Mouse (Mus musculus) left cerebral cortex, adult 11 months (tissue): ENCODE data around the gene Il18.

ENCODE experiments used
- DNase-seq: peaks from one replicate; pipeline ENCODE4 v3.0.0; 2022; ENCODE audit warnings: low spot score

Il18 gene

DNA sequence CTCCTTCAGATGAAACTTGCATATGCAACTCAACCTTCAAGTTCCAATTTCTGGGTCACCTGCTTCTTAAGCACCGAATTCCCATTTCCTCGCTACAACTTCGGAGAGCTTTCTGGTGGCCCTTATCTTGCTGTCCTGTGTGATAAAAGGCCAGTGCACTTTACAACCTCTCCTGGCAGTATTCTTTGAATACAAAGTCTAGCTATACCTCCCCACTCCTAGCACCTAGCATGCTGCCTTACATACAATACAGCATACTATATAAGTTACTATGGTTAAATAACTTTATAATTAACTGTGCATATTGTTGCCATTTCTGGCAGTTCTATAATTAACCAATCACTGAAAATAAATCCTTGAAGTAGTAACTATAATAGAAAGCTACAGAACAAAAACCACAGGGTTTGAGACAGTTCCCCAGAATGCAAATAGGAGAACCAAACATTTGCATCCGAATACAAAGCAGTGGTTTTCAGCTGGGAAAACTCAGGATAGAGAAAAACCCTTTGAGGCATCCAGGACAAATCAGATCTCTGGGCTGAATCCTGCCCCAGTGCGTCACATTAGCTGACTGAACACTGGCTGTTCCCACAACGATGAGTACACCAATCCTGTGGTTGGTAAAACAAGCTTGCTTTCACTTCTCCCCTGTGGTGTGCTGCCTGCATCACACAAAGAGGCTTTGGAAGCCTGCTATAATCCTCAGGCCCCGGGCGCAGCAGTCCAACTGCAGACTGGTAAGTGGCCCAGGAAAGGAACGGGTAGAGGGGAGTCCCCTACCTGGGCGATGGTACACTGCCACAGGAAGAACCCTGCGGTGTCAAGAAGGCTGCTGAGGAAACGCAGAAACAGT is at the start of gene Il18:
Gene Il18, plus strand, starts transcription at position 587 of the 853 bp plus-strand sequence.
- peak; percentile 72 for DNase-seq

DNA sequence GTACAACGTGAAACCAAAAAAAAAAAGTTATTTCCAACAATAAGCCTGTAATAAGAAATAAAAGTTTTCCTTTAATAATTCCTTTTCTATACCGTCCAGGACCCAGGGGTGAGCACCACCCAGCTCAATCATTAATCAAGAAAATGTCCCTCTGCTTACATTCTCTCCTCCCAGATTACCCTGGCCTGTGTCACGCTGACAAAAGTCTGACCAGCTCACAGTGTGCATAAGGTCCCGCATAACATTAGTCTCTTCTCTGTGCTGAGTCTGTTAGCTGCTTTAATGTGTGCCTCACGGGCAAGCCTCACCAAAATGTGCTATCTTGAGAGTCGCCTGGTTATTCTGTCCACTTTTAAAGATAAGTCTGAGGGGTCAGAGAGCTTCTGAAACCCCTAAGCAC is 49.2 kb upstream of the Il18 start:
- no peak for DNase-seq

DNA sequence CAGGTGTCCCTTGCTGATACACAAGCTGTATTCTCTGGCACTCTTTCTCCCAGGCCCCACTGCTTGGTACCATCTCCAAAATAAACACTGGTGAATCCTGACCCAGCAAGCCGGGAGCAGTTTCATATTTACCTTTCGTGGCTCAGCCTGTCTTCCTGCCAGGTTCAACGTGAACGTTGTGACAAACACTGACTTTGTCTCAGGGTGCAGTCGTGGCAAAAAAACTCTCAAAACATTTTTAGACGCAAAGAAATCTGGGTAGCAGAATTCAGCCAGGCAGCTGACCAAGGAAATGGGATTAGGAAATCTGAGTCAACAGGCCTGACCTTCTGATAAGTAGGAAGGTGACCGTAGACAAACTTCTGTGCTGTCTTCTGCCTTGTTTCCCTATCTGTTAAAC is 47.1 kb upstream of the Il18 start:
- no peak for DNase-seq

DNA sequence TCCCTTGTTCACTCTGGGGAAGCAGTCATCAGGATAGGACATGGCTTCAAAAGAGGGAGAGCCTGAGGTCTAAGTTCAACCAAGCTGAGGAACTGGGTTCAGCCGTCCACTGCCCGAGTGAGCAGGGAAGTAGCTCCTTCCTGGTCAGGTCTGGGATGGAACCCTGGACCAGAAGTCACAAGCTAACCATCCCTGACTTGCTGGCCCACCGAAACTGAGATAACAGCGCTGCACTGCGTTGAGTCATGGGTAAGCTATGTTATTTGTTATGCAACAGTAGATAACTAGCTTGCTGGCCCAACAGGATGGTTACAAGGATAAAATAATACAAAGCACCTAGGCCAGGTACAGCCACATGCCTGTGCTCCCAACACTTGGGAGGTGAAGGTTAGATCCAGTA is 39.2 kb upstream of the Il18 start:
- DNase-seq, result no peak

DNA sequence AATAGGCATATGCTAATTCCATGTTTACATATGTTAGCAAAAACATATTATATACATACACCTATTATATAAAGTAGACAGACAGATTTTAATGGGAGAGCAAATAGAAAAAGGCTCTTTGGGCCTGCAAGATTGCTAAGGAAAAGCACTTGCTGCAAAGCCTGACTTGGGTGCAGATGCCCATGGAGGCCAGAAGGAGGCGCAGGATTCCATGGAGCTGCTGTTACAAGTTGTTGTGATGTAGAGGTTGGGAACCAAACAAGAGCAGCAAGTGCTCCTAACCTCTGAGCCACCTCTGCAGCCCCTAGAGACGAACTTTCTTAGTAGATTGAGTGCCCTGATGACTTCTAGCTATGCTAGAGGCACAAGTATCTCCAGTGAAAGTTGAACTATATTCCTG is 35.8 kb upstream of the Il18 start:
- DNase-seq, result no peak

DNA sequence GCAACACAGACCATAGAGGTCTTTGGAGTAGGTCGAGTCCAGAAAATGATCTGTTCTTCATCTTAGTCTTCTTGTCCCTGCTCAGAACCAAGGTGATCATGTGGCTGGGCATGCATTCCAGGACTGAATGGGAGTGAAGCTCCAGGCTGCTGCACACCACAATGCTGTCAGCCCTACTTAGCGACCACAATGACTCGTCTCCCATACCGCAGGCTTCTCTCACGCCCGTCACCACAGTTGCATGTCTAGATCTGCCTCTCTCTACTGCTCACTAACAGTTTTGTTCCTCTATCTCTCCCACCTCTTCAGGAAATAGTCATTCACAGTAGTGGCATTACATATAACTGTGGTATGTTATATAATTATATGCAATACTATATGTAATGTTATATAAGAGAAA is 33.9 kb upstream of the Il18 start:
- DNase-seq, result no peak

DNA sequence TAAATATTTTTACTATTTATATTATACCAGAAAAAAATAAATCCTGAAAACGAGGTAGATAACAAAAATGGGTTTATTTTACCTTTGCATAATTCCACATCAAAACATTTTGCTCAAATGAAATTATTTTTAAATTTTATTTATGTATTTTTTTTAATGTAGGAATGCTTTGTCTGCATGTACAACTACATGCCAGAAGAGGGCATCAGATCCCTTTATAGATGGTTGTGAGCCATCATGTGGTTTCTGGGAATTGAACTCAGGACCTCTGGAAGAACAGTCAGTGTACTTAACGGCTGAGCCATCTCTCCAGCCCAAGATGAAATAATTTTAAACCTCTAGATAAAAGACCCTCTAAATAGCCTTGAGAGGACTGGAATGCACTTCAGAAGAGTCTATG is 33.1 kb upstream of the Il18 start:
- DNase-seq, result no peak

DNA sequence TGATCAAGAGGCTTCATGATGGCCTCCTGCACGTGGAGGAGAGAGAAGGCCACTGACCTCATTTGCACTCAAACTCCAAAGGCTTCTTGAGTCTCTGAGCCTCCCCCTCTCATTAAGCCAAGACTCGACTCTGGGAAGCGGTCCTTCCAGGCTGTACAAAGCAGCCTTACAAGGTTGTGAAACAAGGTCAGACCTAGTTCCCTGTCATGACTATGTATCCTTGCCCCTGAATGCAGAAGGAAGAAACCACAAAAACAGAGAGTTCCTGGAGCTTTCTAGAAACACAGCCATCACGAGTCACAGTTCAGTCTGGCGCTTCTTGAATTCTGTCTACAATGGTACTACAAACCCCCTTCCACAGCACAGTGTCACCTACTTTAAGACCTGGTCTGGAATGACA is 32.1 kb upstream of the Il18 start:
- no peak for DNase-seq

DNA sequence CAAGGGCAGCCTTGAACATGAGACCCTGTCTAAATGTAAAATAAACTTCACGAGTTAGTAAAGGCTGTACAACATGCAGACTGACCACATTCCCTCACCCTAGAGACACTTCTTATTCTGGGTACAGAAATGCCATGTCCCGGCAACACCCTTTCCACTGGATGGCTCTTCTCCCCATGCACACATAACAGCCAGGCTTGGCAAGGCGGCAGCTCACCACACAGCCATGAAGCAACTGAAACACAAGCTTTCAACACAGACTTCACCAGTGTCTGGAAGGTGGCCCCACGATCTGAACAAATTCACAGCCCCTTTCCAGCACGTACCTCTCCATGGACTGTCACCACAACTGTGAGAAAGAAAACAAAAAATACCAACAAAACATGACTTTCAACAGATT is 29.7 kb upstream of the Il18 start:
- no peak for DNase-seq

DNA sequence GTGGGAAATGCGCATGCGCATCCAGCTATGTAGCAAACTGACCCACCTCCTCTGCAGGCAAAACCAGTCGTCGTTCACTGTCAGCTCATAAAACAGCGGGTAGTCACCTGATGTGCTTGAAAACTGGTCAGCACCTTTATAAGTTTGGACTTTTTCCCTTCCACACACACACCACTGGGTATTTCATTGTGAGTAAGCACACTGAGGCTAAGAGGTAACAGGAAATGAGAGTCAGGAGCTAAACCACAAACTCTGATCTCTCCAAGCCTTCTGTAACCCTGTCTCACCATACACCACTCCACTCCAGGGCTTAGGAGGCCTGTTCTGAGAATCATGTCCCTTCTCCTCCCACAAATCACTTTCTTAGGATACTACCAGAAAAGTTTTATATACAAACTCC is 29.0 kb upstream of the Il18 start:
- no peak for DNase-seq

DNA sequence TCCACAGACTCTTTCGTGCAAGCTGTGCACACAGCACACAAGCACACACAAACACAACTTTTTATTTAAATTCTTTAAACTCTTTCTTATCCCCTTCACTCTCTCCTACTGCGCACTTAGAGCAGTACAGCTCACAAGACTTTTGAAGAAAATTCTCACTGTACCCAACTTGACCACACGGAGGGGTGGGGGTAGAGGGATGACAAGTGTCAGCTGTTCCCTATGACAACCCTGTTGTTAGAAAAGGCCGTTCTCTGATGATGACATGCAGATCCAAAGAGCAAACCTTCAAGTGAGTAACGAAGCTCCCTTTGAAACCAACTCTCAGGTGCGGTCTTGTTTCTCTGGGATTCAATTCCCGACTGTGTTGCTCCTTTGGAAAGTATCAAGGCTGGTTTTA is 26.8 kb upstream of the Il18 start:
- DNase-seq, result no peak

DNA sequence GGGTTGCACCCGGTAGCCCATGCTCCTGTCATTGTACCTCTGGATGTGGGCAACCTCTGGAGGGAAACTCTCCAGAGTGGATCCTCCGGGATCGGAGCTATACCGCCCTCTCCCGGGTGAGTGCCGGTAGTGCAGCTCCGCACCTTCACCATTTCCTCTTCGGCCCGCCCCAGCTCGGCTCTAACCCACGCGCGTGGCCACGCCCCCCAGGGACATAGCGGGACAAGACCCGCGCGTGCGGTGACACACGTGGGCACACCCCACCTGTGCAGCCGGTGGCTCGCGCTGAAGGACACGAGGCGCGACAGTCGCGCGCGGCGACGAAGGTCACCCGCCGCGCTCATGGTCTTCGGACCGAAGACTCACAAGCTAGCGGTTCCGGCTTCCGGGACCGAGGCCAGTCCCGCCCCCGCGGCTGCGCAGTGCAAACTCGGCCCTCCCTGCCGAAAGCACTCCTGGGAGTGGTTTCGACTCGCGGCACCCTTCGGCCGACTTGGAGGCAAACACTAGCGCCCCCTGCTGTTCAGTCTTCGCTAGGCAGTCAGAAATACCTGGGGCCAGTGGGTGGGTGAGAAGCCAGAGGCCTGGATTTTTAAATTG is 26.2 kb upstream of the Il18 start, which contains the start of gene Pts:
Gene Pts, minus strand, starts transcription at position 432 of the 600 bp plus-strand sequence.
- peak; percentile 95 for DNase-seq

DNA sequence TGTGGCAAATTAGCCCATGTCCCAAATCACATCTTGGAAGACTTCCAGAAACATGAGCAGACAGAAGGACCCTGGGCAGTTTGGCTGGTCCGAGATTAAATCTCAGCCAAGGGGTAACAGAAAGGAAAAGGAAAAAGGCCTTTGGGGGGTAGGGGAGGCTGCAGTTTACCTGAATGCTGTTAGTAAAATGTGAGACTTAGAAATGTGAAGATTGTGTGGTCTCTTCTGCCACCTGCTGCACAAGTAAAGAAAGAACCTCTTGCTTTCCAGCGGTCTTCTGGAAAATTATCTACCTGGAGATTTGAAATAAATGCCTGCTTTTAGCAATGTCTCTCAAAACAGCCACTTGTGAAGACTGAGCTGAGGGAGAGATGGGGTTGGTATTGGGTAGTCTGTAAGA is 23.7 kb upstream of the Il18 start:
- no peak for DNase-seq

DNA sequence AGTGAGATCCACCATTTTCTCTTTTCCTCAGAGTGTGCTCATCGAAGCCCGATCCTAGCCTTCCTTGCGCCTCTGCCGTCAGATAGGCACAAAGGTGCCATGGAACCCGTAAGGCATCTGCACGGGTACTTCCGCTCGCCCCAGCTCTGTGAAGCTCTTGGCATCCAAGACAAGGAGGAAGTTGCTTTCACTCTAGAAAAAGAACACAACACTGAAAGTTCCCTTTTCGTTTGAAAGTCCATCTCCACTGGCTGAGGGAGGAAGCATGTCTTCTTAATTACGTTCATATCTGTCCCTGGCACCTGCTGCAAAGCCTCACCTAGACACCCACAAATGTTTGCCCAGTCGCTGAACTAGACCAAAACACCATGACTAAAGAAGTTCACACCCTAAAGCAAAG is 21.3 kb upstream of the Il18 start:
- DNase-seq, result no peak

DNA sequence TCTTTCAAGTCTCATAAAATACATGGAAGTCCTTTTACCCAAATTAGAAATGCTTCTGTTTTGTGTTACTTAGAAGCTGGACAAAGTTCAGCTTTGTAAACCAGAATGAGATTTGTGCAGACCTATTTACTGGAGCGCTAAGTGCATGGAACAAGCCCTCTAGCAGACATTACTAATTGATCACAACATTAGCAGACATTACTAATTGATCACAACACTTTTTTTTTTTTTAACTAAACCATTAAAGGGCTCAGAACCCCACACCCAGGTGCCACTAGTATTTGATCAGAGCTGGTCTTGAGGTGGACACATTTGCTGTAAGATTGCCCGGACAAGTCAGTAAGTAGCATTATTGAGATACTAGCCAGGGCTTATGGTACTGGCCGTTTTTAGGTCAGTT is 20.8 kb upstream of the Il18 start:
- no peak for DNase-seq

DNA sequence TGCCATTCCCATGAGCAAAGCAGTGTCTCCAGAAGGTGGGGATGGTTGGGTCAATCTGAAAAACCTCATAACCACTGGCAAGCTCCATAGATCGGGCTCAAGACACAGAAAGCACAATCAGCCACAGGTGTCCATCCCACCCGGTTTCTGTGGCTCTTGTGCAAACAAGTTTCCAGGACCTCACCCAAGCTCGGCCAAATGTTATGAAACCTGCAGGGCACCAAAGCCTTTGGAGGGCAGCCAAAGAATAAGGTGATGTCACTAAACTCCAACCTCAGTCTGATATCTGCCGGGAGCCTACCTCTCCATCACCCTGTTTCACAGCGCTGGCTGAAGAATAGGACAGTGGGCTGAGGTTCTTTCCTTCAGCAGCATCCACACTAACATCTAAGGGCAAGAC is 18.7 kb upstream of the Il18 start:
- DNase-seq, result no peak

DNA sequence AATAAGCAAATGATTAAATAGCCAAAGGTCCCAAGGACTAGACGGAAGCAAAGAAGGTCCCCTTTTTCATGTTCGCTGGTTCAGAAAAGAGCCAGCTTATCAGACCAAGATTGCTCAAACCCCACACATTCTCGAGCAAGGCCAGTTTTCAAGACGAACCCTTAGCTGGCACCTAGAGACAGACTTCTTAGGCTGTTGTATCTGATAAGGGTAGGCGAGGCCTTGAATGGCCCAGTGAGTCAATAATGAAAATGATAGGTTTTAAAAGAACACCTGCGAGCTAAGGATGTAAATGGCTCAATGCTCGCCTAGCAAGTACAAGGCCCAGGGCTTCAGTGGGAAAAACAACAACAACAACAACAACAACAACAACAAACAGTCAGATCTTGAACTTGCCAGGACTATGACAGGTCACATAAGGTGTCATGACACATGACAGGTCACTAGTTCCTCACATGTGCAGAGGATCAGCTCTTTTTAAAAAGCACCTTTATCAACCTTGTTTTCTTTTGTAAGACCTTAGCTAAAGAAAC is 18.0 kb upstream of the Il18 start:
- no peak for DNase-seq

DNA sequence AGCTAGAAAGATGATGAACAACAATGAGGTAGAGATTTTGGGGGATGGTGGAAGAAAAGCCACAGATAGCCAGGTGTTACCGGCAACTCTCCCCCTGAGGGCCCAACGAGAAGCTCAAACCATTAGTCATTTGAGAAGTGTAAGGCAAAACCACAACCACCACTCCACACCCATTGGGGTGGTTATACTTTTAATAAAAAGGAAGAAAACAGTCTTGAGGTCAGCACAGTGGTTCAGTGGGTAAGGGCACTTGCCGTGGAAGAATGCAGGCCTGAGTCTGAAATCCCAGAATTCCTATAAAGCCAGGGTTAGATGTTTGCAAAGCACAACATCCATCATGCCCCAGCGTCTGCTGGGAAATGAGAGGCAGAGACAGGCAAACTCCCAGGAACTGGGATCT is 17.3 kb upstream of the Il18 start:
- no peak for DNase-seq

DNA sequence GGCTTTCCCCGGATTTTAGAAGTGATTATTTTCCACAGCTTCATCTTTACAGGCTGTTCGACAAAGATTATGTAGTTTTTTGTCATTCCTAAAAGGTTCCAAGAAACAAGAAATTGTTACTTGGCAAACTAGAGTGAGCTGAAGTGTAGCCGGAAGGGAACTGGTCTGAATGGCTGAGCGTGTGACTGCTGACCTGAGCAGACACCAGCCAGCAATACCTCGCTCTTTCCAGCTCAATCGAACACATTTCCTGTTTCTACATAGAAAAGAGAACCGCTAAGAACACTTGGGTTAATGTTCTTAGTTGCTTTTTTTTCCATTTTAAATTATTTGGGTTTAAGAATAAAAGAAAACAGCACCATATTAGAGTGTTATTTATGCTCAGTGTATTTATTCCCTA is 14.5 kb upstream of the Il18 start:
- no peak for DNase-seq

DNA sequence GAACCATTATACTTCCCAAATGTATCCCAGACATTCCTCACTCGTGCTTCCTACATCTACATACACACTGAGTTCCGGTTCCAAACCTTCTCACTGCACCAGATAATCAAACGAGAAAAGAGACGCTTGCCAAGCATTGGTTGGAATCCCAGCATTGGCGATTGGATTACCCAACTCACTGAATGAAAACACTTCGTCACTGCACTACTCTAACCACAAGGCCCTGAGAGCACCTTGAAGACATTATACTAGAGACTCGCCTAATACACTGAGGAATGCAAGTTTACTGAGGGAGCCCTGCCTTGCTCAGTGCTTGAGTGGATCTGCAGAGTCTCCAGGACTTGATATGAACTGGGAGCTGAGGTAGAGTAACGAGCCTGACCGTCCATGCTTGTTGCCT is 12.2 kb upstream of the Il18 start:
- no peak for DNase-seq

DNA sequence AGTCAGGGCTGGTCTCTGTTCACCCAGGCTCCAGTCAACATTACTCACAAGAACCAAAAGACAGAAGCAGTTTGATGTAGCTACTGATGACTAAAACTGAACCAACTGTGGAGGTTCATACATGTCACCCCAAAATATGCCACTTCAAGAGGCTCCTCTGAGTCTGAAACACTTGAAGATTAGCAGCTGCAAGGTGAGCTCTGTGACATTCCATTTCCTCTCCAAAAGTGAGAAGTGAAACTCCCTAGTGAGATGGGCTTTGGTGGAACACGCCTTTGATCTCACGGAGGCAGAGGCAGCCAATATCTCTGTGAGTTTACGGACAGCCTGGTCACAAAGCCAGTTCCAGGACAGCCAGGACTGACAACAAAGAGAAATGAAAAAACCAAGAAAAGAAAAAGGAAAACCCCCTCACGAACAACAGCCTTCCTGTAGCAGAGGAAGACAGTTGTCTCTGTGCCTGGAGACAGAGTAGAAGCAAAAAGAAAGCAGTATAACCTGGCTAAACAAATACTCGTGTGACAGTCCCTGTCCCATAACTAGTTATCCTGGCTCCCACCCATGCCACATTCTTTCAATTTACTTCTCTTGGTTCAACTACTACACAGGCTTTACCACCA is 6.7 kb upstream of the Il18 start:
- DNase-seq, result no peak

DNA sequence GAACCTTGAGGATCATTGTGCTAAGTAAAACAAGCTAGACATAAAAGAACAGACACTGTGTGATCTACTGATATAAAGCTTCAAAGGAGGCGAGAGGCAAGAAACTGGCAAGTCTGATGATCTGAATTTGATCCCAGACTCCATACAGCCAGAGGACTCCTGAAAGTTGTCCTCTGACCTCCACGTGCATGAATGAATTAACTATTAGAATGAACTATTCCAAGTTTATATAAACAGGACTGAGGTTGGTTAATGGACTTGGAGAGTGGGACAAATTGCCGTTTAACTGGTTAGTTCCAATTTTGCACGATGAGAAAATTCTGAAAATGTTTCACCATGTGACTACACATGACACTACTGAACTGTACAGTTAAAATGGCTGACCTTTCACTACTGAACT is 5.7 kb upstream of the Il18 start:
- DNase-seq, result no peak

DNA sequence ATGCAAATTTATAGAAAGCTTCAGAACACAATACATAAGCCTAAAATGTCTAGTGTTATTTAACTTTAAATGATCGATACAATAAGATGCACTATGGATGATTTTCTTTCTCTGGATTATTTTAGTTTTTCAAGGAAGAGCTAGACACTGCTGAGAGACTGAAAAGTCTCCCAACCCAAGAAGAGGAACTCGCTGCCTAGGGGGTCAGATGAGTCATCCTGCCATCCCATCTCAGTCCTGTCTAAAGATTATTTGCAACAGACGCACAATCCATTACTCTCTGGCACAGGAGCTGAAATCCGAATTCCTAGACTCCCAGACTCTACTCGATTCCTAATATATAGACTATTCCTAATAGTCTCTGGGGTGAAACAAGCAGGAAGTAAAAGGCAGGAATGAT is 2.4 kb upstream of the Il18 start:
- no peak for DNase-seq
